Mouse (Mus musculus) heart, embryonic 13.5 days (tissue): Measurements from ENCODE around the gene Smg7. TPM values are rescaled to one million over a fixed set of nuclear protein-coding genes. Genes with fewer than 3 reads are reported as not detected.
A peak's percentile ranks its signal among the peaks of the same experiment; 100 is the strongest.

Source experiments
- ATAC-seq: fragments of 200-750 bp; cut with Nextera tagmentation; 2 replicates; pipeline ENCODE4 v1.8.0; 2017; ENCODE audit warnings: moderate TSS enrichment; ENCODE audit not compliant: insufficient number of reproducible peaks, low FRiP score, low TSS enrichment; ENCODE audit errors: extremely low read depth
- H3K27ac ChIP-seq: fragments of 300-500 bp; sonication (generic); replicated peaks from 2 replicates; pipeline ENCODE4 v1.5.1; 2015; ENCODE audit warnings: moderate library complexity, mild to moderate bottlenecking, inconsistent platforms
- H3K27me3 ChIP-seq: fragments of 300-500 bp; sonication (generic); replicated peaks from 2 replicates; pipeline ENCODE4 v1.6.1; 2015; ENCODE audit warnings: mild to moderate bottlenecking, inconsistent platforms
- H3K36me3 ChIP-seq: fragments of 300-500 bp; sonication (generic); 2 replicates; pipeline ENCODE4 v1.6.1; 2015; ENCODE audit warnings: mild to moderate bottlenecking, inconsistent platforms
- H3K4me1 ChIP-seq: fragments of 300-500 bp; sonication (generic); 2 replicates; pipeline ENCODE4 v1.6.1; 2015; ENCODE audit warnings: inconsistent platforms
- H3K4me2 ChIP-seq: fragments of 300-500 bp; sonication (generic); 2 replicates; pipeline ENCODE4 v1.6.1; 2015; ENCODE audit warnings: inconsistent platforms, mild to moderate bottlenecking, moderate library complexity
- H3K4me3 ChIP-seq: fragments of 300-500 bp; sonication (generic); 2 replicates; pipeline ENCODE4 v1.5.1; 2015; ENCODE audit warnings: moderate library complexity, mild to moderate bottlenecking, inconsistent platforms
- H3K9ac ChIP-seq: fragments of 300-500 bp; sonication (generic); 2 replicates; pipeline ENCODE4 v1.6.1; 2015; ENCODE audit warnings: inconsistent platforms, mild to moderate bottlenecking, moderate library complexity
- H3K9me3 ChIP-seq: fragments of 300-500 bp; sonication (generic); 2 replicates; pipeline ENCODE4 v1.6.1; 2016; ENCODE audit warnings: inconsistent platforms
- WGBS: fragments of 180-500 bp; shearing (Covaris S2); methylation state at CpG from one replicate; pipeline ENCODE4 v1.1.7; 2015; ENCODE audit warnings: mixed read lengths; 5-methylcytosine and 5-hydroxymethylcytosine counted together
- polyA plus RNA-seq: library from polyadenylated mRNA; unstranded; fragments of >200 nt; fragmentation: Nextera tagmentation; extraction: Ambion mirVana; gene quantifications from 2 replicates; pipeline ENCODE4 v1.2.1, GENCODE M21; 2015

Gene Smg7
- polyA plus RNA-seq, 1 experiment from 2014 or later = 22.4 TPM

DNA sequence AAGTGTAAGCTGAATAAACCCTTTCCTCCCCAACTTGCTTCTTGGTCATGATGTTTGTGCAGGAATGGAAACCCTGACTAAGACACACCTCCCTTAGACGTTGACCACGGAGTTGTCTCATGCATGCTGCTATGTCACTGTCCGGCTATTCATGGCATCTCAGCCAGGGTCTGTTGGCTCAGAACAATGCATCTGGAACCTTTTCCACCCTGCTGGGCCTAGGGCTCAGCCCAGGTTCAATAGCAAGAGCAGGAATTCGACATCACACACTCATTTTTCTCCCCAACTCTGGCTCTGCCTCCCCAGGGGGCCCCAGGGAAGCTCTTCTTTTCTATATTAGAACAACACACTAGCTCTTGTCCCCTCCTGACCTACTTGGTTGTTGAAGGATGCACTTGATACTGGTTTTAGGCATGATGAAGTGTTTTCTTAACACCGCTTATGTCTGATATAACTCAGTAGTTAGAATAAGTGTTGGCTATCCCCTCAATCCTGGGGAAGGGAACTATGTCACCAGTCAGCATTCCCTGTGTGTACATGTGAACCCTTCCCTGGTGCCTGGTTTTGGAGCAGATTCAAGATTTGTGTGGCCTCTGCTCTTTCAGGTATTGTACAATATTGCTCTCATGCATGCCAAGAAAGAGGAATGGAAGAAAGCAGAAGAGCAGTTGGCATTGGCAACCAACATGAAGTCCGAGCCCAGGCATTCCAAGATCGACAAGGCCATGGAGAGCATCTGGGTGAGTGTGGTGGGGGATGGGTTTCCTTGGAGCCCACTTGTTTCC is 81.3 kb downstream of the Smg7 start:
- 71% methylated on average over 7 of the region's 7 CpGs for WGBS
- H3K4me3 ChIP-seq = no peak overlapping the region
- H3K4me2 ChIP-seq = no peak overlapping the region
- H3K9me3 ChIP-seq = no peaks in the 10 kb centered on the region
- ATAC-seq = no peak
- peaks cover 28% of the 10 kb centered on the region for H3K4me1 ChIP-seq
- H3K36me3 ChIP-seq = no peaks in the 10 kb centered on the region
- no peaks in the 10 kb centered on the region for H3K27me3 ChIP-seq
- no peak overlapping the region for H3K27ac ChIP-seq
- no peak overlapping the region for H3K9ac ChIP-seq

DNA sequence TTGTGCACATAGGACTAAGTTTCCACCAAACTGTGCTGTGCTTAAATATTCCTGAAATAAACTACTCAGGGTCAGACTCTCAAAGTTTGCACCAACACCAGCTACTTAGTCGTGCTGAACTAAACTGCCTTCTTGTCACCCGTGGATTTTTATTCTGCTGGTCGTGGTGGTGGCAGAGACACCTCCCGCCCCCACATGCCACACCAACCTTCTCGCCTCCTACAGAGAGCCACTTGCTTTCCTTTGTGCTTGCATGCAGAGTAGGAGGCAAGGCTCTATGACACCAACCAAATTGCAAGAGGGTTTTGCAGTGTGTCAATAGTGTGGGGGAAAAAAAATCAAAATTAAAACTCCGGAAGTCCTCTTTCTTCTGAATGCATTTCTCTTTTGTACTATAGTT is 82.9 kb downstream of the Smg7 start:
- Histone ChIP-seq H3K27ac (no peak overlapping the region), H3K9ac (no peak overlapping the region)
- no peak for ATAC-seq

DNA sequence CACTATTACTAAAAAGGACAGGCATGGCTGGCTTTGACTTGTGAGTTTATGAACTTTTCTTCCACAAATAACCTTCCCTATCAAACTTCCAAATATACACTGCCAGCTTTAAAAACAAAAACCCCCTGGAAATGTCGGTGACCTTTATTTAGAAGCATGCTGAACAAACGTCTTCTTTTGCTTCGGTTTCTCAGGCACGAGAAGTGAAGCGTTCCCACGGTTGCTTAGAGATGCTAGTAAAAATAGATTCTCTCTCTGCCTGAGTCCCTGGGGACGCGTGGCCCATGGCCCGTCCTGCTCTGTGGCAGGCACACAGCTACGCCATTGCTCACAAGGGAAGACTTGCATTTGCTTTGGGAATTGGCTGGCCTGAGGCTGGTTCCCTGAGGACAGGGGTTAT is 84.7 kb downstream of the Smg7 start:
- WGBS = 17% methylated on average over 10 of the region's 10 CpGs
- Histone ChIP-seq H3K9ac (peak overlapping the region; percentile 50; the same call in 1 of the 2 replicates), H3K4me3 (no peak overlapping the region), H3K27me3 (no peaks in the 10 kb centered on the region), H3K9me3 (no peaks in the 10 kb centered on the region), H3K27ac (peak overlapping the region; percentile 80), H3K4me2 (peak overlapping the region; percentile 36), H3K36me3 (no peaks in the 10 kb centered on the region), H3K4me1 (peaks cover 46% of the 10 kb centered on the region)
- ATAC-seq = no peak; the same call in 1 of the 2 replicates

More for the DNA sequence above, 82.9 kb downstream of the Smg7 start:
- Histone ChIP-seq H3K36me3 (no peaks in the 10 kb centered on the region), H3K27me3 (no peaks in the 10 kb centered on the region), H3K9me3 (no peaks in the 10 kb centered on the region), H3K4me1 (peaks cover 43% of the 10 kb centered on the region), H3K4me2 (no peak overlapping the region), H3K4me3 (no peak overlapping the region)
- 69% methylated on average over 6 of the region's 6 CpGs for WGBS

DNA sequence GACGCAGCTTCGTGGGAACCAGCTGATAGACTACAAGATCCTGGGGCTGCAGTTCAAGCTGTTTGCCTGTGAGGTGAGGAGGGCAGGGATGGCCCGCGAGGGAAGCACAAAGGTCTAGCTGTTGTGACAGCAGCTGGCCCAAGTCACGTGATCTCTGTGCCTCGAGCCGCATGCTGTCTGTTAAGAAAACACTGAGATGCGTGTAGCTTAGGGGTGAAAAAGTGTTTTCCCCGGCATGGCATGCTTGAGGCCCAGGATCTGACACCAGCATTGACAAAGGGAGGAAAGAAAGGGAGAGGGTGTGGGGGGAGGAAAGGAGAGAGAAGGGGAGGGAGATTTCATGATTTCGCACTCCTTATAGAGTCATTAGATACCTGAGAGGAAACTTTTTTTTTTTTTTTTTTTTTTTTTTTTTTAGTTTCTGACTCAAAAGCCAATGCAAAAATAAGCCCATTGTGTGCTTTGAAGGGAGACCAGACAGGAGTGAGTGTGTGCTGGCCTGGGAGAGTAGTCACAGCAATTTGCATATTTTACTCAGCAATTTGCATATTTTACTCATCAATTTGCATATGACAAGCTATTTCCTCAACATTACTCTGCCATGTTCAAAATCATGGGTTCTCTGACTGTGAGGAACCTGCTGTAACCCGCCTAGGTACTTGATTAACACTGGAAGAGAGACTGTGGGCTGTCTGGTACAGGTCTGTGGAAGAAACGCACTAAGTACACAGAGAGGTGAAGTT is 85.2 kb downstream of the Smg7 start:
- Histone ChIP-seq H3K27ac (peak overlapping the region; percentile 80), H3K4me2 (peak overlapping the region; percentile 36)
- WGBS = 33% methylated on average over 12 of the region's 12 CpGs

DNA sequence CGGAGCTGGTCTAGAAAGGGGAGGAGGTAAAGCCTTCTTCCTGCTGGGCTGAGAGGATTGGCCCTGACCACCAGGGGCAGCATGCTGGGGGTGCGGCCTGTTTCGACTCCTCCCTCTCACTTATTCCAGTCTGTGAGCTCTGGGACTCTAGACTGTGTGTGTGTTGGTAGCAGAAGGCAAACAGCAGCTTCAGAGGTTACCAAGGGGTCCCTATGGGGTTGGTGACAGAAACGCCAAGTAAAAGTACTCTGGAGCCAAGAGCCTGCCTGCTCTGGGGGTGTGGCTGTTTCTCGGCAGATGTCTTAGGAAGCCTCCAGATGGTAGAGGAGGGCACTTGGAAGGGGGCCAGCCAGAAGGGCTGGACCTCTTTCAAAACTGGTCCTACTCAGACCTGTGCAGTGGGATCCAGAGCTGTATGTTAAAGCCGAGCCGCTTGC is 87.2 kb downstream of the Smg7 start:
- no peaks in the 10 kb centered on the region for H3K36me3 ChIP-seq
- 0 out of 2 replicates have a peak overlapping the region, but pooled peaks have one; percentile 8 for H3K4me3 ChIP-seq
- peaks cover 46% of the 10 kb centered on the region for H3K4me1 ChIP-seq
- H3K9me3 ChIP-seq = no peaks in the 10 kb centered on the region
- 0 out of 2 replicates have a peak overlapping the region, but pooled peaks have one; percentile 10 for H3K9ac ChIP-seq
- H3K4me2 ChIP-seq = peak overlapping the region; percentile 36
- WGBS = 39% methylated on average over 7 of the region's 7 CpGs
- no peak for ATAC-seq
- no peak overlapping the region for H3K27ac ChIP-seq
- no peaks in the 10 kb centered on the region for H3K27me3 ChIP-seq

More for the DNA sequence above, 85.2 kb downstream of the Smg7 start:
- peaks cover 46% of the 10 kb centered on the region for H3K4me1 ChIP-seq
- no peaks in the 10 kb centered on the region for H3K27me3 ChIP-seq
- H3K9ac ChIP-seq = 0 out of 2 replicates have a peak overlapping the region, but pooled peaks have one; percentile 50
- H3K4me3 ChIP-seq = no peak overlapping the region
- H3K9me3 ChIP-seq = no peaks in the 10 kb centered on the region
- no peaks in the 10 kb centered on the region for H3K36me3 ChIP-seq
- ATAC-seq = no peak

DNA sequence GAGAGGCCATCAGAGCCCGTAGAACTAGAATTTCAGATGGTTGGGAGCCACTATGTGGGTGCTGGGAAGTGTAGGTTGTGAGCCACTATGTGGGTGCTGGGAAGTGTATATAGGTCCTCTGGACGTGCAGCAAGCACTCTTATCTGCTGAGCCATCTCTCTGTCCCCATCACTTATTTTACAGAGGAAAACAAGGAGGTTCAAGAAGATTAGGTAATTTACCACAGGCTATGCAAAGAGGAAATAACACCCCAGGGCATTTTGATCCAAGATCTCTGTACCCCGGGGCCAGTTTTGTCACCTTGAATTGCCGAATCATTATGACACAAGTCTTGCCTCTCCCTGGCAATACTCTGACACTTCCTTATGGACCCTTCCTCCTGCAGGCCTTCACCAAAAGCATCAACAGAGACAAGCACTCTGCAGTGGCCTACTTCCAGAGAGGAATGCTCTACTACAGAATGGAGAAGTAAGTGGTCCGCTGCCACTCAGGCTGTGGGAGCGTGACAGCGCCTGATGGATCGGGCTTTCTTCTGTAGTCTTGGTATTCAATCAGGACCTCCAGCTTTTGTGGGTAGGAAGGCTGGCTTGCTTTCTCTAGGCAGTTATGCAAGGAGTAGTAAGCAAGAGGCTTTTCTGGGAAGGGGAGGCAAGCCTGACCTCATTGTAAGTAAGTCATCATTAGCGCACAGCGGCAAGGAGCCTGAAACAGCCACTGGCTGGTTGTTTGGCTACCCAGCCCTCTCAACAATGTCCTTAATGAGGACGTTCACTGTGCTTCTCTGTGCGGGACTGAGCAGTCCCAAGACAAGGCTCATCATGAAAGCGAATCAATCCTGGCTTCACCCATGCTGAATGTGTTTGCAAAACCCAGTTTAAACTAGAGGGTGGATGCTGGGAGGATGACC is 91.7 kb downstream of the Smg7 start:
- H3K27me3 ChIP-seq = no peaks in the 10 kb centered on the region
- no peak overlapping the region for H3K9ac ChIP-seq
- no peak overlapping the region for H3K27ac ChIP-seq
- ATAC-seq = no peak
- no peak overlapping the region for H3K4me2 ChIP-seq
- H3K4me1 ChIP-seq = peaks cover 24% of the 10 kb centered on the region
- H3K36me3 ChIP-seq = no peaks in the 10 kb centered on the region
- 73% methylated on average over 13 of the region's 13 CpGs for WGBS
- no peaks in the 10 kb centered on the region for H3K9me3 ChIP-seq
- H3K4me3 ChIP-seq = no peak overlapping the region

DNA sequence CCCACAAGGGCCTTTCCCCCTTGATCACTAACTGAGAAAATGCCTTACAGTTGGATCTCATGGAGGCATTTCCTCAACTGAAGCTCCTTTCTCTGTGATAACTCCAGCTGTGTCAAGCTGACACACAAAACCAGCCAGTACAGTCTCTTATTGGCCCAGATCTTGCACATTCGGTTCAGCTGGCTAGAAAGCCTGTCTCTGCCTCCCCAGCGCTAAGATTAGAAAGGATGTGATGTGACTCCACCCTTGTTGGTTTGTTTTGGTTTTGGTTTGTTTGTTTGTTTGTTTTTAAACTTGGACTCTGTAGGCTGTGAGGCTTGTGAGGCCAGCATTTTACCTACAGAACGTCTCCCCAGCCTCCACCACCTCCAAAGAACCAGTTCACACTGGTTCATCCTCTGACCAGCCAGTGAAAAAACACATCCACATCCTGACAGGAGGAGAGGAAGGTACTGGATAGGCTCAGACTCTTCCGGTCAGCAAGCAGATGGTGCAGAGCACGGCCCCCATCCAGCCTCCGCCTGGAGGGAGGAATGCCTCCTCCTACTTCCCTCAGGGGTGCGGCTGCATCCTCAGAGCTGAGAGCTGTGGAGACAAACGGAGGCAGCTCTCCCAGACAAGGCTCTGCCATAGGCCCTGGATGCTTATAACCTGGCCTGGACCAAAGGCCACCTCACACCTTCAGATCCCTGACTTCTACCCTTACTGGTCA is 92.7 kb downstream of the Smg7 start:
- H3K27me3 ChIP-seq = no peaks in the 10 kb centered on the region

DNA sequence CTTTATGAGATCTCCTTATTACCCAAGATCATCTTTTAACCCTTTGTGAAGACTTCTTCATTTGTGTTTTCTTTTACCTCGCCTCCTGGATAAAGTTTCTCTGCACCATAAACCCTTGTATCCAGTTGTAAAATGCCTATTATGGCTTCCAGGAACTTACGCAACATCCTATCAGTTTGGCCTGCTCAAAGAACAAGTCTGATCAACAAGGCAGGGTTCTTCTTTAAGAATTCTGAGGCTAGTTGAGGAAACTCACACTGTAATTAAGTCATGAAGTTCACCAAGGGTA is 94.1 kb downstream of the Smg7 start:
- no peaks in the 10 kb centered on the region for H3K9me3 ChIP-seq
- no peak overlapping the region for H3K4me3 ChIP-seq
- 80% methylated on average over 2 of the region's 2 CpGs for WGBS
- ATAC-seq = no peak
- no peak overlapping the region for H3K27ac ChIP-seq
- H3K27me3 ChIP-seq = no peaks in the 10 kb centered on the region
- H3K4me1 ChIP-seq = peaks cover 10% of the 10 kb centered on the region
- no peak overlapping the region for H3K9ac ChIP-seq
- no peaks in the 10 kb centered on the region for H3K36me3 ChIP-seq
- H3K4me2 ChIP-seq = no peak overlapping the region

More for the DNA sequence above, 92.7 kb downstream of the Smg7 start:
- ATAC-seq = peak; percentile 67
- no peaks in the 10 kb centered on the region for H3K36me3 ChIP-seq
- peaks cover 13% of the 10 kb centered on the region for H3K4me1 ChIP-seq
- no peak overlapping the region for H3K4me2 ChIP-seq
- peak overlapping the region; percentile 72 for H3K27ac ChIP-seq
- H3K9me3 ChIP-seq = no peaks in the 10 kb centered on the region
- no peak overlapping the region for H3K4me3 ChIP-seq
- WGBS = 20% methylated on average over 8 of the region's 8 CpGs
- no peak overlapping the region for H3K9ac ChIP-seq

DNA sequence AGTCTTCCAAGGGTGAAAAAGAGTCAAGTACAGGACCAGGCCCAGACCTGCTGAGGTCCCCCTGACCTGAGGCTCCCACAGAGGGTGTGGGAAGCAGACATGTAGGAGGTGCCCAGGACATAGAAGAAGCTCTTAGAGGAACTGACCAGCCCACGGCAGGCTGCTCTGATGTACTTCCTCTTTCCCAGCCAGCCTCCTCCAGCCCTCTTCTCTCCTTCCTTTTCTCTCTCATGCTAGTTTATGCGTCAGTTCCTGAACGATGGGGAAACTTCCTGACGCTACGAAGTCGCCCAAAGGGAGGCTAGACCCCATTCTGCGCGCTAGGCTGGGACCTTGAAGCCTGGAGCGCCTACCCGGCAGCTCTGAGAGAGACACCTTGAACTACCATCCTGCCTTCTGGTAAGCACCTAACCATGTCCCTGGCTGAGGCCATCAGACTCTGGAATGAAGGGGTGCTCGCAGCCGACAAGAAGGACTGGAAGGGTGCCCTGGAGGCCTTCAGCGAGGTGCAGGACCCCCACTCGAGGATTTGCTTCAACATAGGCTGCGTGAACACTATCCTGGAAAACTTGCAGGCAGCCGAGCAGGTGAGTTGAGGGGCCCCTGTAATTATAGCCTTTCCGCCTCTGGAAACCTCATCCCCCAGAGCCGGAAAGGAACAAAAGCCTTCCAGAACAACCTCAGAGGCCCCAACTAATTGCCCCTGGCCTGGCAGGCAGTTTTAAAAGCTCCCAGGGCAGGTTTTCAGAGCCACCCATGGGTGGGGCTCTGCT is 94.6 kb downstream of the Smg7 start:
- Histone ChIP-seq H3K9me3 (no peaks in the 10 kb centered on the region), H3K36me3 (no peaks in the 10 kb centered on the region), H3K4me3 (no peak overlapping the region), H3K9ac (no peak overlapping the region), H3K27ac (no peak overlapping the region), H3K4me2 (no peak overlapping the region), H3K4me1 (peaks cover 10% of the 10 kb centered on the region), H3K27me3 (no peaks in the 10 kb centered on the region)
- ATAC-seq = no peak
- WGBS = 72% methylated on average over 18 of the region's 18 CpGs

DNA sequence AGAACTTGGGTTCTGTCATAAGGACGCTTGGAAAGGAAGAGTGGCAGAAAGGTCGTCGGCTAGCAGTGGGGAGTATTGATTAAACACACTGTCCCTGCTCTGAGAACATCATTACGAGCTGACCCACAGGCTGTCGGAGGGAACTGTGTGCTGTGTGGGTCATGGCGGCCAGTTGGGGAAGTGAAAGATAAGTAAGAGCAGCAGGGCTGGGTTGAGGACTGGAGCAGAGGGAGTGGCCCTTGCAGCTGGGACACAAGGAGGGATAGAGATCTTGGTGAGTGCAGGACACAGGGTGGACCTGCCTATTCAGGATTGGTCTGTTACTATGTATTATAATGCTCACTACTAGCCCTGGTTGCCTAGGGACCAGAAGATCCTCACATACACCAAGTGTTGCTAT is 97.5 kb downstream of the Smg7 start:
- no peak overlapping the region for H3K4me2 ChIP-seq
- no peak overlapping the region for H3K4me3 ChIP-seq
- H3K27ac ChIP-seq = no peak overlapping the region
- H3K9ac ChIP-seq = no peak overlapping the region
- H3K27me3 ChIP-seq = no peaks in the 10 kb centered on the region
- ATAC-seq = no peak
- H3K9me3 ChIP-seq = no peaks in the 10 kb centered on the region
- H3K36me3 ChIP-seq = no peaks in the 10 kb centered on the region
- 71% methylated on average over 6 of the region's 6 CpGs for WGBS
- H3K4me1 ChIP-seq = peaks cover 8% of the 10 kb centered on the region
